Mouse (Mus musculus): Measurements from ENCODE around the gene Kmt2c. TPM values are rescaled to one million over a fixed set of nuclear protein-coding genes. Genes with fewer than 3 reads are reported as not detected.

The Kmt2c gene
- total and polyA plus RNA-seq, 3 experiments: 6.7 to 14.6 (median 12.7) TPM

GRCm38 (mm10) chr5:25540412-25540811 is 41.8 kb upstream of the Kmt2c start:
- no peak overlapping the region for H3K4me3 ChIP-seq (replicated peaks in 1 of 3; ENCODE audit: low read depth in 2 of 3, low read length in 2 of 3, poor library complexity in 1 of 3)
- DNase-seq (ENCODE audit: extremely low read depth): no peak
- no peaks in the 10 kb centered on the region for H3K36me3 ChIP-seq (replicated peaks in 1 of 2; ENCODE audit: control insufficient read depth in 1 of 2, insufficient read depth in 1 of 2, low read length in 1 of 2)
- H3K27ac ChIP-seq (ENCODE audit: insufficient read depth, low read depth): no peak overlapping the region
- H3K4me2 ChIP-seq (ENCODE audit: insufficient read depth, low read depth, poor library complexity, severe bottlenecking): no peak overlapping the region
- TF ChIP-seq MAFK (IDR thresholded peaks at IDR 0.05; ENCODE audit: insufficient replicate concordance, low read length) (no peak), GABPA (IDR thresholded peaks at IDR 0.05; ENCODE audit: insufficient replicate concordance, low read depth, low read length) (no peak), TCF12 (IDR thresholded peaks at IDR 0.05; ENCODE audit: low read depth, low read length) (no peak), NRF1 (IDR thresholded peaks at IDR 0.05; ENCODE audit: low read depth, low read length) (no peak), ZMIZ1 (IDR thresholded peaks at IDR 0.05; ENCODE audit: low read depth, low read length) (no peak), MYC (IDR thresholded peaks at IDR 0.05; ENCODE audit: low read depth, low read length) (no peak), JUND (conservative IDR thresholded peaks at IDR 0.05; ENCODE audit: low read depth, low read length) (no peak), EP300 (IDR thresholded peaks at IDR 0.05; ENCODE audit: low read length) (no peak), SMC3 (IDR thresholded peaks at IDR 0.05; ENCODE audit: low read depth, low read length) (no peak), JUN (IDR thresholded peaks at IDR 0.05; ENCODE audit: insufficient read depth, low read depth, low read length) (no peak), MAX (IDR thresholded peaks at IDR 0.05; ENCODE audit: low read length) (no peak), SIN3A (IDR thresholded peaks at IDR 0.05; ENCODE audit: low read length) (no peak), IRF4 (IDR thresholded peaks at IDR 0.05; ENCODE audit: low read depth, low read length) (no peak), CTCF (conservative IDR thresholded peaks at IDR 0.05 in 1 of 2, IDR thresholded peaks at IDR 0.05 in 1 of 2; ENCODE audit: low read depth in 2 of 2, low read length in 2 of 2) (no peak), CHD2 (IDR thresholded peaks at IDR 0.05; ENCODE audit: low read length) (no peak)
- peaks cover 0 to 5% of the 10 kb centered on the region in 2 experiments; a peak in 1 of 4 replicates for H3K4me1 ChIP-seq (ENCODE audit: control insufficient read depth in 1 of 2, insufficient read depth in 2 of 2)
- H3K79me2 ChIP-seq (replicated peaks; ENCODE audit: control insufficient read depth, extremely low read depth, insufficient read depth, poor library complexity, severe bottlenecking): no peaks in the 10 kb centered on the region
- in situ Hi-C loops (cut with MboI; ENCODE audit: low pct_ligation_motif_present, low pct_unique_long_range_greater_than_20kb, low sequenced_read_pairs) (no loop called here), dilution Hi-C loops (cut with MboI; ENCODE audit: extremely low pct_ligation_motif_present, extremely low pct_unique_long_range_greater_than_20kb, low sequenced_read_pairs) (no loop called here)
- H3K9ac ChIP-seq (ENCODE audit: insufficient read depth, low read depth): no peak overlapping the region
- H3K27me3 ChIP-seq (replicated peaks): no peaks in the 10 kb centered on the region
- peaks cover 22% of the 10 kb centered on the region for H3K9me3 ChIP-seq (replicated peaks; ENCODE audit: low read length)

- Histone ChIP-seq H3K4me3 (replicated peaks in 1 of 3; ENCODE audit: low read depth in 2 of 3, low read length in 2 of 3, poor library complexity in 1 of 3) (no peak overlapping the region), H3K4me2 (ENCODE audit: insufficient read depth, low read depth, poor library complexity, severe bottlenecking) (no peak overlapping the region), H3K36me3 (replicated peaks in 1 of 2; ENCODE audit: control insufficient read depth in 1 of 2, insufficient read depth in 1 of 2, low read length in 1 of 2) (no peaks in the 10 kb centered on the region), H3K9ac (ENCODE audit: insufficient read depth, low read depth) (no peak overlapping the region), H3K4me1 (ENCODE audit: control insufficient read depth in 1 of 2, insufficient read depth in 2 of 2) (no peaks in the 10 kb centered on the region), H3K79me2 (replicated peaks; ENCODE audit: control insufficient read depth, extremely low read depth, insufficient read depth, poor library complexity, severe bottlenecking) (no peaks in the 10 kb centered on the region), H3K9me3 (replicated peaks; ENCODE audit: low read length) (peaks cover 22% of the 10 kb centered on the region), H3K27me3 (replicated peaks) (no peaks in the 10 kb centered on the region), H3K27ac (ENCODE audit: insufficient read depth, low read depth) (no peak overlapping the region)
- DNase-seq (ENCODE audit: extremely low read depth): no peak
- dilution Hi-C loops (cut with MboI; ENCODE audit: extremely low pct_ligation_motif_present, extremely low pct_unique_long_range_greater_than_20kb, low sequenced_read_pairs) (no loop called here), in situ Hi-C loops (cut with MboI; ENCODE audit: low pct_ligation_motif_present, low pct_unique_long_range_greater_than_20kb, low sequenced_read_pairs) (no loop called here)
- no peak for TF ChIP-seq MAFK (IDR thresholded peaks at IDR 0.05; ENCODE audit: insufficient replicate concordance, low read length)
- no peak for TF ChIP-seq POLR2AphosphoS2 (IDR thresholded peaks at IDR 0.05; ENCODE audit: low read depth, low read length)
- no peak for TF ChIP-seq MXI1 (IDR thresholded peaks at IDR 0.05; ENCODE audit: low read depth, low read length)
- TF ChIP-seq TBP (conservative IDR thresholded peaks at IDR 0.05; ENCODE audit: low read depth, low read length): no peak
Observed at GRCm38 (mm10) chr5:25536921-25537409, 38.4 kb upstream of the Kmt2c start.
